Mouse (Mus musculus) intestine, embryonic 14.5 days (tissue): ENCODE results near the gene Adamts7. TPM values are rescaled to one million over a fixed set of nuclear protein-coding genes. Genes with fewer than 3 reads are reported as not detected.

Experiments
- ATAC-seq: fragments of 200-750 bp; cut with Nextera tagmentation; replicated peaks from 2 replicates; pipeline ENCODE4 v1.8.0; 2017; ENCODE audit warnings: low read depth, moderate number of reproducible peaks, moderate TSS enrichment, moderate library complexity; ENCODE audit not compliant: low FRiP score, low TSS enrichment
- DNase-seq: peaks from one replicate; pipeline ENCODE4 v3.0.0-alpha.2; 2018; ENCODE audit warnings: low spot score
- H3K27ac ChIP-seq: fragments of 300-500 bp; sonication (generic); 2 replicates; pipeline ENCODE4 v1.5.1; 2014; ENCODE audit warnings: low read depth, mild to moderate bottlenecking, control low read depth
- H3K27me3 ChIP-seq: fragments of 300-500 bp; sonication (generic); replicated peaks from 2 replicates; pipeline ENCODE4 v1.6.1; 2014; ENCODE audit warnings: low read length, control low read depth; ENCODE audit not compliant: control insufficient read depth, insufficient read depth
- H3K36me3 ChIP-seq: fragments of 300-500 bp; sonication (generic); 2 replicates; pipeline ENCODE4 v1.6.1; 2014; ENCODE audit warnings: low read length, control low read depth; ENCODE audit not compliant: control insufficient read depth, insufficient read depth
- H3K4me1 ChIP-seq: fragments of 300-500 bp; sonication (generic); replicated peaks from 2 replicates; pipeline ENCODE4 v1.6.1; 2014; ENCODE audit warnings: low read length, control low read depth, mixed read lengths; ENCODE audit not compliant: control insufficient read depth, insufficient read depth
- H3K4me2 ChIP-seq: fragments of 300-500 bp; sonication (generic); 2 replicates; pipeline ENCODE4 v1.6.1; 2014; ENCODE audit warnings: low read length
- H3K4me3 ChIP-seq: fragments of 300-500 bp; sonication (generic); 2 replicates; pipeline ENCODE4 v1.5.1; 2014; ENCODE audit warnings: low read depth, low read length, control low read depth, mixed read lengths
- H3K9ac ChIP-seq: fragments of 300-500 bp; sonication (generic); 2 replicates; pipeline ENCODE4 v1.6.1; 2014; ENCODE audit warnings: mild to moderate bottlenecking, low read length
- H3K9me3 ChIP-seq: fragments of 300-500 bp; sonication (generic); 2 replicates; pipeline ENCODE4 v1.6.1; 2016; ENCODE audit warnings: low read length, control low read depth; ENCODE audit not compliant: control insufficient read depth
- WGBS: fragments of 180-500 bp; shearing (Covaris S2); extraction: QIAGEN DNeasy Blood & Tissue Kit; methylation state at CpG from one replicate; pipeline ENCODE4 v1.1.7; 2014; 5-methylcytosine and 5-hydroxymethylcytosine counted together
- polyA plus RNA-seq: library from polyadenylated mRNA; unstranded; fragments of >200 nt; fragmentation: Nextera tagmentation; extraction: Ambion mirVana; gene quantifications from 2 replicates; pipeline ENCODE4 v1.2.1, GENCODE M21; 2014

Adamts7 gene
- polyA plus RNA-seq, 1 experiment from 2014 or later, result 18.7 TPM

DNA sequence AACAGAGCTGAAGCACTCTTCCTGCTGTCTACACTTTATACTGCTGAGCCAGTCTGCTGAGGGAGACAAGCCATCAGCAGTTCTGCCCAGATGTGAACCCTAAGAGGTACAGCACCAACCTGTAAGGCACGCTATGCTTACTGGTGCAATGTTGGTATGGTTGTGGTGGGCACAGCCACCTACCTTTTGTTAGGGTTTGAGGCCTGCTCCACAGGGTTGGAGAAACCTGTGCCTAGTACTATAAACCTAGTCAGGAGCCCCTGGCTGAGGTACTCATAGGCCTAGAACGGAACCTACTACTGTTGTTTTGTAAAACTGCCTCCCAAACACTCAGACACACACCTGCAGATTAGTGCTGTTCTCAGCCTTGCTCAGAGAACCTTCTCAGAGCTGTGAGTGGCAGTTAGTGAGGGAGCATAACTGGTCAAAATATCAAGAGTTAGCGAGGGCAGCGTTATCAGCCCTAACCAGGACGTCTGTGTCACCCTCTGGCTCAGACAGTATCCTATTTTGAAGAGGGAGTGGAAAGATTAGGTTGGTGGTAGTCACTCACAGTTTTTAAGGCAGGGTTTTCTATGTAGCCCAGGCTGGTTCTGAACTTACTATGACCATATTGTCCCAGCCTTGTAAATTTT lies 87.4 kb downstream of the Adamts7 start:
- DNase-seq (no peak), ATAC-seq (no peak)
- Histone ChIP-seq H3K36me3 (peaks cover 26% of the 10 kb centered on the region), H3K4me1 (no peaks in the 10 kb centered on the region), H3K27me3 (no peaks in the 10 kb centered on the region), H3K4me3 (no peak overlapping the region), H3K9ac (no peak overlapping the region), H3K9me3 (no peaks in the 10 kb centered on the region), H3K27ac (no peak overlapping the region), H3K4me2 (no peak overlapping the region)
- WGBS, result 87% methylated on average over 5 of the region's 5 CpGs

- Histone ChIP-seq H3K9ac (no peak overlapping the region), H3K4me3 (no peak overlapping the region), H3K9me3 (no peaks in the 10 kb centered on the region), H3K27me3 (no peaks in the 10 kb centered on the region), H3K36me3 (peaks cover 21% of the 10 kb centered on the region), H3K4me2 (no peak overlapping the region), H3K4me1 (no peaks in the 10 kb centered on the region), H3K27ac (no peak overlapping the region)
- ATAC-seq, result no peak
- WGBS, result 80% methylated on average over 13 of the region's 13 CpGs
- DNase-seq, result no peak
These were observed 88.3 kb downstream of the Adamts7 start for GRCm38 (mm10) chr9:90250964-90251750.

DNA sequence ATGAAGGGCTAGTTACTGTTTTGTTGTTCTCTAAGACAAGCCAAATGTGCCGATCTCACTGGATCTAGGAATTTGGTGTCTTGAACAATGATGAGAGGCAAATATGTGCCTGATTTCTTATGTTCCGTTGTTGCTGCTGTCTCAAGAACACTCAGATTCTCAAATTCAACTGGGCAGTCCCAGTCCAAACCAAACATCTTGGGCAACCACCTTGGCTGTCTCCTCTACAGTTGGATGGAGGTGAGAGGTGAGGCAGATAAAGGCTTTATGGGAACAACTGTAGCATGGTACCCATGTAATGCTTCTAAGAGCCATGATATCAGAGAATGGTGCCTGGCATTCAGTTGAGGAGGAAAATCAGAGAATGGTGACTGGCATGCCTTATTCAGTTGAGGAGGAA lies 90.3 kb downstream of the Adamts7 start:
- Histone ChIP-seq H3K9me3 (no peaks in the 10 kb centered on the region), H3K4me1 (no peaks in the 10 kb centered on the region), H3K36me3 (peaks cover 5% of the 10 kb centered on the region; the same call in 1 of the 2 replicates), H3K27ac (no peak overlapping the region), H3K4me3 (no peak overlapping the region), H3K4me2 (no peak overlapping the region), H3K27me3 (no peaks in the 10 kb centered on the region), H3K9ac (no peak overlapping the region)
- ATAC-seq (no peak), DNase-seq (no peak)
- whole genome bisulfite sequencing, result 89% methylated on average over 2 of the region's 2 CpGs

DNA sequence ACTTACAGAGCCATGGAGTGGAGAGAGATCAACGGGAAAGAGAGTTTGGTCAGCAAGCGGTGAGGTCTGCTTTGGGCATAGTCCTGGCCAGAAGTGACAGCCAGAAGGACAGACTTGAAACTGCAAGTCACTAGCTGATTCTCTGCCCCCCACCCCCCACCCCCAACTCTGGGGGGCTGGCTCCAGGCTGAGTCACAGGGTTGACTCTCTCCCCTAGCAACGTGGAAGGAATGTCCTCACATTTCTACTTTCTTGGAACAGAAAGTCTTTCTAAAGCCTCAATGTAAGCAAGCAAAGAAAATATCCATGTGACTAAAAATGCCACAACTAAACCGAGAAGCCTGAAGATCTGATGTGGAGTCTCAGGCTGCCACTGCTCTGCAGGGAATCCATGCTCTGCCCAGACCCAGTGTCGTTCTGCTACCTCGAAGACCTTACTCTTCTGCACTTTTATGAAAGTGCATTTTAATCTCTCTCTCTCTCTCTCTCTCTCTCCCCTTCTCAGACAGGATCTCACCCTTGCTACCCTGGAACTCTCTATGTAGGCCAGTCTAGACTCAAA lies 93.1 kb downstream of the Adamts7 start:
- H3K4me3 ChIP-seq, result no peak overlapping the region
- no peak for ATAC-seq
- DNase-seq, result no peak
- peaks cover 16% of the 10 kb centered on the region; the same call in 1 of the 2 replicates for H3K4me1 ChIP-seq
- no peak overlapping the region for H3K9ac ChIP-seq
- 0 out of 2 replicates have a peak, but pooled peaks cover 3% of the 10 kb centered on the region for H3K36me3 ChIP-seq
- H3K27me3 ChIP-seq, result no peaks in the 10 kb centered on the region
- H3K4me2 ChIP-seq, result no peak overlapping the region
- no peaks in the 10 kb centered on the region for H3K9me3 ChIP-seq
- WGBS, result 64% methylated on average over 6 of the region's 6 CpGs
- H3K27ac ChIP-seq, result no peak overlapping the region

- H3K9ac ChIP-seq, result no peak overlapping the region
- 65% methylated on average over 7 of the region's 7 CpGs for WGBS
- no peak overlapping the region for H3K27ac ChIP-seq
- no peaks in the 10 kb centered on the region for H3K9me3 ChIP-seq
- 0 out of 2 replicates have a peak, but pooled peaks cover 3% of the 10 kb centered on the region for H3K36me3 ChIP-seq
- H3K4me2 ChIP-seq, result no peak overlapping the region
- peaks cover 20% of the 10 kb centered on the region; the same call in 1 of the 2 replicates for H3K4me1 ChIP-seq
- DNase-seq, result no peak
- no peaks in the 10 kb centered on the region for H3K27me3 ChIP-seq
- no peak overlapping the region for H3K4me3 ChIP-seq
- ATAC-seq, result no peak
These were observed 94.4 kb downstream of the Adamts7 start for GRCm38 (mm10) chr9:90257220-90257619.

Other genes starting within 250 kb of the Adamts7 start
- 28.7 and 42.4 TPM in 2 replicates for gene Ctsh, start 108.9 kb upstream of the Adamts7 start, polyA plus RNA-seq
- 414 and 456 TPM in 2 replicates for gene Morf4l1, start 48.3 kb upstream of the Adamts7 start, polyA plus RNA-seq
- 20.2 and 20.9 TPM in 2 replicates for gene Tbc1d2b, start 107.7 kb downstream of the Adamts7 start, polyA plus RNA-seq